Mouse (Mus musculus): Measurements from ENCODE around the gene Nexmif. TPM values are rescaled to one million over a fixed set of nuclear protein-coding genes. Genes with fewer than 3 reads are reported as not detected.

Nexmif gene
- polyA plus RNA-seq (2012; fragmentation: generic; extraction: Trizol), result not detected
- long read RNA-seq, experiment 1, result 0 reads
- long read RNA-seq, experiment 2, result 0 reads

- H3K36me3 ChIP-seq (ENCODE audit: control insufficient read depth, insufficient read depth), result no peaks in the 10 kb centered on the region
- TF ChIP-seq MYOD1 (IDR thresholded peaks at IDR 0.05; ENCODE audit: control insufficient read depth, insufficient read length, low read depth), result no peak
- TF ChIP-seq MAX (IDR thresholded peaks at IDR 0.05), result no peak
- no peak for TF ChIP-seq MYOG (IDR thresholded peaks at IDR 0.05; ENCODE audit: control insufficient read depth, extremely low read depth, insufficient read length)
- no peak for TF ChIP-seq CEBPB (IDR thresholded peaks at IDR 0.05; ENCODE audit: low read depth)
- TF ChIP-seq CTCF (IDR thresholded peaks at IDR 0.05; ENCODE audit: control insufficient read depth, insufficient read depth, insufficient read length), result no peak
- no peak for TF ChIP-seq FOSL1 (IDR thresholded peaks at IDR 0.05; ENCODE audit: insufficient read depth, low read length, poor library complexity, severe bottlenecking)
- TF ChIP-seq USF1 (IDR thresholded peaks at IDR 0.05; ENCODE audit: low read depth), result no peak
- no peak within 1 kb of the TSS for H3ac ChIP-seq (ENCODE audit: control insufficient read depth, insufficient read length, low read depth)
- peaks cover 18% of the 10 kb centered on the region for H3K27me3 ChIP-seq (ENCODE audit: control insufficient read depth, insufficient read depth, insufficient read length)
- no peaks in the 10 kb centered on the region for H3K79me3 ChIP-seq (ENCODE audit: low read depth)
- no peak within 1 kb of the TSS for H3K4me3 ChIP-seq (ENCODE audit: insufficient read depth, poor library complexity, severe bottlenecking)
- no peaks in the 10 kb centered on the region for H3K79me2 ChIP-seq (ENCODE audit: control insufficient read depth, insufficient read depth)
Measured at GRCm38 (mm10) chrX:104200736-104201591, at the start of gene Nexmif. Gene Nexmif (minus strand): TSS chrX:104201185.

- Histone ChIP-seq H3K36me3 (ENCODE audit: control insufficient read depth, insufficient read depth) (no peaks in the 10 kb centered on the region), H3K4me3 (ENCODE audit: insufficient read depth, poor library complexity, severe bottlenecking) (no peak overlapping the region), H3ac (ENCODE audit: control insufficient read depth, insufficient read length, low read depth) (no peak overlapping the region), H3K79me2 (ENCODE audit: control insufficient read depth, insufficient read depth) (no peaks in the 10 kb centered on the region), H3K79me3 (ENCODE audit: low read depth) (no peaks in the 10 kb centered on the region), H3K27me3 (ENCODE audit: control insufficient read depth, insufficient read depth, insufficient read length) (no peaks in the 10 kb centered on the region)
- TF ChIP-seq CEBPB (IDR thresholded peaks at IDR 0.05; ENCODE audit: low read depth), result no peak
- no peak for TF ChIP-seq FOSL1 (IDR thresholded peaks at IDR 0.05; ENCODE audit: insufficient read depth, low read length, poor library complexity, severe bottlenecking)
- no peak for TF ChIP-seq MAX (IDR thresholded peaks at IDR 0.05)
- no peak for TF ChIP-seq CTCF (IDR thresholded peaks at IDR 0.05; ENCODE audit: control insufficient read depth, insufficient read depth, insufficient read length)
- TF ChIP-seq MYOG (IDR thresholded peaks at IDR 0.05; ENCODE audit: control insufficient read depth, extremely low read depth, insufficient read length), result no peak
- TF ChIP-seq USF1 (IDR thresholded peaks at IDR 0.05; ENCODE audit: low read depth), result no peak
- TF ChIP-seq MYOD1 (IDR thresholded peaks at IDR 0.05; ENCODE audit: control insufficient read depth, insufficient read length, low read depth), result no peak
Measured at GRCm38 (mm10) chrX:104208701-104209100, 7.7 kb upstream of the Nexmif start.

- Histone ChIP-seq H3ac (ENCODE audit: control insufficient read depth, insufficient read length, low read depth) (no peak overlapping the region), H3K79me3 (ENCODE audit: low read depth) (no peaks in the 10 kb centered on the region), H3K27me3 (ENCODE audit: control insufficient read depth, insufficient read depth, insufficient read length) (peaks cover 18% of the 10 kb centered on the region), H3K4me3 (ENCODE audit: insufficient read depth, poor library complexity, severe bottlenecking) (no peak overlapping the region), H3K79me2 (ENCODE audit: control insufficient read depth, insufficient read depth) (no peaks in the 10 kb centered on the region), H3K36me3 (ENCODE audit: control insufficient read depth, insufficient read depth) (no peaks in the 10 kb centered on the region)
- TF ChIP-seq MYOD1 (IDR thresholded peaks at IDR 0.05; ENCODE audit: control insufficient read depth, insufficient read length, low read depth), result no peak
- no peak for TF ChIP-seq CTCF (IDR thresholded peaks at IDR 0.05; ENCODE audit: control insufficient read depth, insufficient read depth, insufficient read length)
- TF ChIP-seq USF1 (IDR thresholded peaks at IDR 0.05; ENCODE audit: low read depth), result no peak
- no peak for TF ChIP-seq MYOG (IDR thresholded peaks at IDR 0.05; ENCODE audit: control insufficient read depth, extremely low read depth, insufficient read length)
- no peak for TF ChIP-seq MAX (IDR thresholded peaks at IDR 0.05)
- no peak for TF ChIP-seq CEBPB (IDR thresholded peaks at IDR 0.05; ENCODE audit: low read depth)
- TF ChIP-seq FOSL1 (IDR thresholded peaks at IDR 0.05; ENCODE audit: insufficient read depth, low read length, poor library complexity, severe bottlenecking), result no peak
Measured at GRCm38 (mm10) chrX:104201592-104202139, 681 bp upstream of the Nexmif start.

- peaks cover 18% of the 10 kb centered on the region for H3K27me3 ChIP-seq (ENCODE audit: control insufficient read depth, insufficient read depth, insufficient read length)
Measured at GRCm38 (mm10) chrX:104200388-104200735, 623 bp downstream of the Nexmif start.

GRCm38 (mm10) chrX:104199611-104200387, 1.2 kb downstream of the Nexmif start:
- H3K79me3 ChIP-seq (ENCODE audit: low read depth), result no peaks in the 10 kb centered on the region
- H3K27me3 ChIP-seq (ENCODE audit: control insufficient read depth, insufficient read depth, insufficient read length), result peaks cover 18% of the 10 kb centered on the region
- H3K79me2 ChIP-seq (ENCODE audit: control insufficient read depth, insufficient read depth), result no peaks in the 10 kb centered on the region
- H3K36me3 ChIP-seq (ENCODE audit: control insufficient read depth, insufficient read depth), result no peaks in the 10 kb centered on the region
- TF ChIP-seq MAX (IDR thresholded peaks at IDR 0.05) (no peak), CTCF (IDR thresholded peaks at IDR 0.05; ENCODE audit: control insufficient read depth, insufficient read depth, insufficient read length) (no peak), USF1 (IDR thresholded peaks at IDR 0.05; ENCODE audit: low read depth) (no peak), FOSL1 (IDR thresholded peaks at IDR 0.05; ENCODE audit: insufficient read depth, low read length, poor library complexity, severe bottlenecking) (no peak), MYOG (IDR thresholded peaks at IDR 0.05; ENCODE audit: control insufficient read depth, extremely low read depth, insufficient read length) (no peak), MYOD1 (IDR thresholded peaks at IDR 0.05; ENCODE audit: control insufficient read depth, insufficient read length, low read depth) (no peak), CEBPB (IDR thresholded peaks at IDR 0.05; ENCODE audit: low read depth) (no peak)
- no peak overlapping the region for H3ac ChIP-seq (ENCODE audit: control insufficient read depth, insufficient read length, low read depth)
- no peak overlapping the region for H3K4me3 ChIP-seq (ENCODE audit: insufficient read depth, poor library complexity, severe bottlenecking)

More at GRCm38 (mm10) chrX:104200388-104200735, 623 bp downstream of the Nexmif start:
- TF ChIP-seq CTCF (IDR thresholded peaks at IDR 0.05; ENCODE audit: control insufficient read depth, insufficient read depth, insufficient read length) (no peak), MYOG (IDR thresholded peaks at IDR 0.05; ENCODE audit: control insufficient read depth, extremely low read depth, insufficient read length) (no peak), MYOD1 (IDR thresholded peaks at IDR 0.05; ENCODE audit: control insufficient read depth, insufficient read length, low read depth) (no peak), FOSL1 (IDR thresholded peaks at IDR 0.05; ENCODE audit: insufficient read depth, low read length, poor library complexity, severe bottlenecking) (no peak), CEBPB (IDR thresholded peaks at IDR 0.05; ENCODE audit: low read depth) (no peak), MAX (IDR thresholded peaks at IDR 0.05) (no peak), USF1 (IDR thresholded peaks at IDR 0.05; ENCODE audit: low read depth) (no peak)
- no peak overlapping the region for H3K4me3 ChIP-seq (ENCODE audit: insufficient read depth, poor library complexity, severe bottlenecking)
- H3ac ChIP-seq (ENCODE audit: control insufficient read depth, insufficient read length, low read depth), result no peak overlapping the region
- no peaks in the 10 kb centered on the region for H3K79me2 ChIP-seq (ENCODE audit: control insufficient read depth, insufficient read depth)
- H3K36me3 ChIP-seq (ENCODE audit: control insufficient read depth, insufficient read depth), result no peaks in the 10 kb centered on the region
- H3K79me3 ChIP-seq (ENCODE audit: low read depth), result no peaks in the 10 kb centered on the region

Measured in C2C12 (cell line).